Mouse (Mus musculus) hindbrain, embryonic 11.5 days (tissue): ENCODE results near the gene Mettl9. TPM values are rescaled to one million over a fixed set of nuclear protein-coding genes. Genes with fewer than 3 reads are reported as not detected.
A peak's percentile ranks its signal among the peaks of the same experiment; 100 is the strongest.

Experiments used
- ATAC-seq: fragments of 200-750 bp; cut with Nextera tagmentation; 2 replicates; pipeline ENCODE4 v1.8.0; 2017; ENCODE audit warnings: mild to moderate bottlenecking, moderate TSS enrichment, moderate library complexity; ENCODE audit not compliant: low FRiP score
- DNase-seq: peaks from one replicate; pipeline ENCODE4 v3.0.0-alpha.2; 2015; ENCODE audit warnings: low spot score
- H3K27ac ChIP-seq: fragments of 300-500 bp; sonication (generic); 2 replicates; pipeline ENCODE4 v1.5.1; 2014; ENCODE audit warnings: mild to moderate bottlenecking, low read depth, low read length
- H3K27me3 ChIP-seq: fragments of 300-500 bp; sonication (generic); 2 replicates; pipeline ENCODE4 v1.6.1; 2014; ENCODE audit warnings: mild to moderate bottlenecking, low read length, moderate library complexity, mixed read lengths; ENCODE audit not compliant: control insufficient read depth, insufficient read depth
- H3K36me3 ChIP-seq: fragments of 300-500 bp; sonication (generic); 2 replicates; pipeline ENCODE4 v1.6.1; 2014; ENCODE audit warnings: mild to moderate bottlenecking, low read length, moderate library complexity, mixed read lengths; ENCODE audit not compliant: control insufficient read depth, insufficient read depth
- H3K4me1 ChIP-seq: fragments of 300-500 bp; sonication (generic); replicated peaks from 2 replicates; pipeline ENCODE4 v1.6.1; 2014; ENCODE audit warnings: low read length, mixed read lengths; ENCODE audit not compliant: control insufficient read depth, insufficient read depth
- H3K4me2 ChIP-seq: fragments of 300-500 bp; sonication (generic); replicated peaks from 2 replicates; pipeline ENCODE4 v1.6.1; 2014; ENCODE audit warnings: mild to moderate bottlenecking, low read depth, low read length
- H3K4me3 ChIP-seq: fragments of 300-500 bp; sonication (generic); 2 replicates; pipeline ENCODE4 v1.5.1; 2014; ENCODE audit warnings: low read depth, low read length
- H3K9ac ChIP-seq: fragments of 300-500 bp; sonication (generic); 2 replicates; pipeline ENCODE4 v1.6.1; 2014; ENCODE audit warnings: low read depth, low read length
- H3K9me3 ChIP-seq: fragments of 300-500 bp; sonication (generic); 2 replicates; pipeline ENCODE4 v1.6.1; 2016; ENCODE audit warnings: low read length; ENCODE audit not compliant: control insufficient read depth
- WGBS: fragments of 180-500 bp; shearing (Covaris S2); extraction: QIAGEN DNeasy Blood & Tissue Kit; methylation state at CpG from one replicate; pipeline ENCODE4 v1.1.7; 2014; 5-methylcytosine and 5-hydroxymethylcytosine counted together
- polyA plus RNA-seq: library from polyadenylated mRNA; unstranded; fragments of >200 nt; fragmentation: Nextera tagmentation; extraction: Ambion mirVana; gene quantifications from 2 replicates; pipeline ENCODE4 v1.2.1, GENCODE M21; 2014

Mettl9 gene
- polyA plus RNA-seq, 1 experiment from 2014 or later, result 279 TPM

GRCm38 (mm10) chr7:121071276-121071675, 37.0 kb downstream of the Mettl9 start:
- 82% methylated on average over 4 of the region's 4 CpGs for WGBS
- H3K9ac ChIP-seq, result no peak overlapping the region
- H3K36me3 ChIP-seq, result no peaks in the 10 kb centered on the region; the same call in 1 of the 2 replicates
- DNase-seq, result no peak
- no peaks in the 10 kb centered on the region for H3K27me3 ChIP-seq
- no peak overlapping the region for H3K4me2 ChIP-seq
- H3K4me3 ChIP-seq, result no peak overlapping the region
- H3K4me1 ChIP-seq, result no peaks in the 10 kb centered on the region
- ATAC-seq, result no peak
- H3K9me3 ChIP-seq, result no peaks in the 10 kb centered on the region
- no peak overlapping the region for H3K27ac ChIP-seq

DNA sequence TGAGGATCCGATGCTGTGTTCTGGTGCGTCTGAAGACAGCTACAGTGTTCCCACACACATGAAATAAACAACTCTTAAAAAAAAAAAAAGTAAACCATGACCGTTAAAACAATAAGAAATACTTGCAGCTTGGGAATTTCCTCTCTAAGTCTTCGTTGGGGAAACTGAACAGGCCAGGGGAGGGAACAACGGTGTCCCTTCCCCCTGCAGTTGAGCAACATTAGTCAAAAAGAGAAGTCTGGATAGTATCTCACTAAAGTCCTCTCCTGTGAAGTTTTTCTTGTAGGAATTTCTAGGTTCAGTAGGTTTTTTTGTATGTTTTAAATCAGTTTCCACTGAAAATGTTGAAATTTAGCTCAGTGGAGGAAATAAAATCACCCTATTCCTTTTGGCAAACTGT, 38.3 kb downstream of the Mettl9 start:
- Histone ChIP-seq H3K4me2 (no peak overlapping the region), H3K36me3 (no peaks in the 10 kb centered on the region; the same call in 1 of the 2 replicates), H3K4me3 (no peak overlapping the region), H3K4me1 (no peaks in the 10 kb centered on the region), H3K9ac (no peak overlapping the region), H3K27me3 (no peaks in the 10 kb centered on the region), H3K27ac (no peak overlapping the region), H3K9me3 (no peaks in the 10 kb centered on the region)
- 90% methylated on average over 5 of the region's 5 CpGs for WGBS
- DNase-seq (no peak), ATAC-seq (no peak)

- ATAC-seq, result no peak
- Histone ChIP-seq H3K36me3 (no peaks in the 10 kb centered on the region; the same call in 1 of the 2 replicates), H3K27me3 (no peaks in the 10 kb centered on the region), H3K4me3 (no peak within 1 kb of the TSS), H3K9me3 (no peaks in the 10 kb centered on the region), H3K4me1 (no peaks in the 10 kb centered on the region), H3K27ac (no peak within 1 kb of the TSS), H3K4me2 (no peak within 1 kb of the TSS), H3K9ac (no peak within 1 kb of the TSS)
- 92% methylated on average over 11 of the region's 11 CpGs for WGBS
- DNase-seq, result no peak
Observed at GRCm38 (mm10) chr7:121074281-121074680, 40.0 kb downstream of the Mettl9 start, which contains the start of gene Igsf6. Igsf6 (minus strand) TSS chr7:121074572.

- H3K4me3 ChIP-seq, result no peak overlapping the region
- no peaks in the 10 kb centered on the region for H3K9me3 ChIP-seq
- 92% methylated on average over 6 of the region's 6 CpGs for WGBS
- no peak for DNase-seq
- H3K27me3 ChIP-seq, result no peaks in the 10 kb centered on the region
- H3K4me1 ChIP-seq, result no peaks in the 10 kb centered on the region
- no peak overlapping the region for H3K27ac ChIP-seq
- ATAC-seq, result no peak
- H3K9ac ChIP-seq, result no peak overlapping the region
- no peak overlapping the region for H3K4me2 ChIP-seq
- no peaks in the 10 kb centered on the region; the same call in 1 of the 2 replicates for H3K36me3 ChIP-seq
Observed at GRCm38 (mm10) chr7:121074801-121075400, 40.7 kb downstream of the Mettl9 start.

- no peak overlapping the region for H3K4me2 ChIP-seq
- H3K9me3 ChIP-seq, result no peaks in the 10 kb centered on the region
- H3K36me3 ChIP-seq, result no peaks in the 10 kb centered on the region; the same call in 1 of the 2 replicates
- H3K4me1 ChIP-seq, result no peaks in the 10 kb centered on the region
- no peak overlapping the region for H3K4me3 ChIP-seq
- H3K27ac ChIP-seq, result no peak overlapping the region
- H3K9ac ChIP-seq, result no peak overlapping the region
- DNase-seq, result no peak
- WGBS, result 88% methylated on average over 5 of the region's 5 CpGs
- H3K27me3 ChIP-seq, result no peaks in the 10 kb centered on the region
- ATAC-seq, result no peak
Observed at GRCm38 (mm10) chr7:121075416-121075815, 41.2 kb downstream of the Mettl9 start.

DNA sequence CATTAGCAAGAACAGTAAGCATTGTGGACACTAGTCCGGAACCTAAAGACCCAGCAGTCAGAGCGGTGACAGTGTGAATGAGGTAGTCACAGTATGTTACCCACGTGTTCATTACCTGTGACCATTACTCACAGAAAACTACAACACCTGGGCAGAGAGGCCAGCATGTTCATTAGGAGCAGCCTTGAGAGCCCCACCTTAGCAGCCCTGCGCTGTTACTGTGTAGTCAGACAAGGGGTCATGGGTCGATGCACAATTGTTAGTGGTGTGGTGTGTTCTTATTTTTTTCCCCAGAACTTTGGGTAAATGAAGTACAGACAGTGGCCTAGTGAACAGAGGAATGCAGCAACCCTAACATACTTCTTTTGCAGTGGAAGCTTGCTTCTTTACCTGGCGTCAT, 43.1 kb downstream of the Mettl9 start:
- Histone ChIP-seq H3K27me3 (no peaks in the 10 kb centered on the region), H3K9me3 (no peaks in the 10 kb centered on the region), H3K9ac (no peak overlapping the region), H3K4me2 (no peak overlapping the region), H3K4me3 (no peak overlapping the region), H3K27ac (no peak overlapping the region), H3K4me1 (no peaks in the 10 kb centered on the region), H3K36me3 (no peaks in the 10 kb centered on the region; the same call in 1 of the 2 replicates)
- WGBS, result 90% methylated on average over 6 of the region's 6 CpGs
- ATAC-seq (no peak), DNase-seq (no peak)

GRCm38 (mm10) chr7:121077829-121078228, 43.6 kb downstream of the Mettl9 start:
- no peak overlapping the region for H3K4me3 ChIP-seq
- no peaks in the 10 kb centered on the region for H3K4me1 ChIP-seq
- whole genome bisulfite sequencing, result 35% methylated on average over 5 of the region's 5 CpGs
- no peaks in the 10 kb centered on the region for H3K27me3 ChIP-seq
- no peak overlapping the region for H3K4me2 ChIP-seq
- H3K9me3 ChIP-seq, result no peaks in the 10 kb centered on the region
- no peaks in the 10 kb centered on the region; the same call in 1 of the 2 replicates for H3K36me3 ChIP-seq
- H3K9ac ChIP-seq, result no peak overlapping the region
- H3K27ac ChIP-seq, result no peak overlapping the region
- DNase-seq, result peak; percentile 81
- peak; percentile 75 for ATAC-seq

DNA sequence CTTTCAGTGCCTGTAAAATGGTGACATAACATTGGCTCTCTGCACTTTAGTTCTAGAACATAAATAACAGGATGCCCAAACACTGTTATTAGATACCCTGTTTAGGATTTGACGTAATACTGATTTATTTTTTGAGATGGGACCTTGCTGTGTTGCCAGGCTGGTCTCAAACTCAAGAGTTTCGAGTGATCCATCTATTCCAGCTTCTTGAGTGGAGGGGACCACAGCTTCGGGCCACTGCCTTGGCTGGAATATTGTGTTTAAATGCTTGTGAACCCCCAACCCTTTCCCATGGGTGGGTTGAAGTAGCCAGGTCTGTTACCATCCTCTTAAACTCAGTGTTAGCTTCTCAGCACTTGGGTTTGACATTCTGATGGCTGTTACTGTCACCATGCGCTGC, 47.1 kb downstream of the Mettl9 start, which contains the start of gene Otoa:
TSS of gene Otoa (plus strand) at position 301 of the 400 bp plus-strand sequence.
- H3K4me2 ChIP-seq, result no peak within 1 kb of the TSS
- no peaks in the 10 kb centered on the region for H3K27me3 ChIP-seq
- H3K4me3 ChIP-seq, result no peak within 1 kb of the TSS
- H3K9ac ChIP-seq, result no peak within 1 kb of the TSS
- ATAC-seq (no peak), DNase-seq (no peak)
- H3K27ac ChIP-seq, result no peak within 1 kb of the TSS
- no peaks in the 10 kb centered on the region for H3K4me1 ChIP-seq
- H3K9me3 ChIP-seq, result no peaks in the 10 kb centered on the region
- 88% methylated on average over 4 of the region's 4 CpGs for WGBS
- no peaks in the 10 kb centered on the region for H3K36me3 ChIP-seq

GRCm38 (mm10) chr7:121081816-121082215, 47.6 kb downstream of the Mettl9 start:
- Histone ChIP-seq H3K9me3 (no peaks in the 10 kb centered on the region), H3K27me3 (no peaks in the 10 kb centered on the region), H3K4me1 (no peaks in the 10 kb centered on the region), H3K4me3 (no peak overlapping the region), H3K36me3 (no peaks in the 10 kb centered on the region), H3K9ac (no peak overlapping the region), H3K4me2 (no peak overlapping the region), H3K27ac (no peak overlapping the region)
- no peak for DNase-seq
- ATAC-seq, result no peak
- 74% methylated on average over 2 of the region's 2 CpGs for WGBS
